Mouse (Mus musculus) heart, adult 2 months (tissue): ENCODE results near the gene Nudcd3.

Experiments
- CTCF ChIP-seq: fragments of 200-600 bp; IDR thresholded peaks from 2 replicates; pipeline ENCODE4 v1.8.1; 2022; ENCODE audit warnings: antibody characterized with exemption, mild to moderate bottlenecking, moderate library complexity
- EP300 ChIP-seq: fragments of 200-500 bp; IDR thresholded peaks from 2 replicates; pipeline ENCODE4 v1.6.1; 2011; ENCODE audit warnings: low read depth, low read length, control low read depth; ENCODE audit not compliant: insufficient read depth
- POLR2A ChIP-seq: fragments of 200-500 bp; IDR thresholded peaks from 2 replicates; pipeline ENCODE4 v1.6.1; 2011; ENCODE audit warnings: mild to moderate bottlenecking, low read depth, low read length, control low read depth; ENCODE audit not compliant: insufficient read depth

DNA sequence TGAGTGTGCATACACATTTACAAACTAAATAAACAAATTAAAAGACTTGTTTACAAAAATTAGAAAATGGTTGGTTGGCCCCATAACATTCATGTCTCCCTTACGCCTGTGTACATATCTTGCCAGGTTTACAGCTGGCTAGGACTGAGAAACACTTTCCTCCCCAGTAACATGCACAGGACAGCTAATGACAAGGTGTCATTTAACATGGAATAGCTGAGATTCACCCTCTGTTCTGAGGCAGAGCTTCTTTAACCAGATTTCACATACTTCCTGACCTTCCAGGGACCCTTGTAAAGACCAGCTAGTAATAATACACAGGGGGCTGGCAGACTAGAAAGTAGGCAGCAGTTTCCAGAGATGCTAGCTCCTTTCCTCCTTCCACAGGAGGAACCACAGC lies 7.9 kb upstream of the Nudcd3 start:
- no peak for TF ChIP-seq CTCF
- no peak for TF ChIP-seq EP300
- no peak for TF ChIP-seq POLR2A
